Mouse (Mus musculus) C2C12 (cell line): ENCODE data around the gene Dtx3. TPM values are rescaled to one million over a fixed set of nuclear protein-coding genes. Genes with fewer than 3 reads are reported as not detected.

Experiments used
- H3K27me3 ChIP-seq: one replicate; pipeline ENCODE4 v1.6.1; 2011; ENCODE audit not compliant: control insufficient read depth, insufficient read depth, insufficient read length
- H3K36me3 ChIP-seq: one replicate; pipeline ENCODE4 v1.6.1; 2011; ENCODE audit not compliant: control insufficient read depth, insufficient read depth
- H3K4me3 ChIP-seq: one replicate; pipeline ENCODE4 v1.5.1; 2011; ENCODE audit warnings: mild to moderate bottlenecking, control low read depth; ENCODE audit not compliant: poor library complexity, insufficient read depth, severe bottlenecking
- H3K79me2 ChIP-seq: one replicate; pipeline ENCODE4 v1.6.1; 2011; ENCODE audit not compliant: control insufficient read depth, insufficient read depth
- H3K79me3 ChIP-seq: one replicate; pipeline ENCODE4 v1.6.1; 2011; ENCODE audit warnings: low read depth, control low read depth
- H3ac ChIP-seq: one replicate; pipeline ENCODE3; 2011; ENCODE audit warnings: low read depth; ENCODE audit not compliant: control insufficient read depth, insufficient read length
- CEBPB ChIP-seq: IDR thresholded peaks from one replicate; pipeline ENCODE4 v1.6.1; 2011; ENCODE audit warnings: low read depth, mild to moderate bottlenecking, control low read depth, moderate library complexity
- CTCF ChIP-seq: IDR thresholded peaks from one replicate; pipeline ENCODE4 v1.5.1; 2011; ENCODE audit not compliant: control insufficient read depth, insufficient read depth, insufficient read length
- FOSL1 ChIP-seq: IDR thresholded peaks from one replicate; pipeline ENCODE4 v1.8.0; 2011; ENCODE audit warnings: mild to moderate bottlenecking, low read length; ENCODE audit not compliant: poor library complexity, insufficient read depth, severe bottlenecking
- MAX ChIP-seq: IDR thresholded peaks from one replicate; pipeline ENCODE4 v1.6.1; 2011; ENCODE audit warnings: mild to moderate bottlenecking, control low read depth
- MYOD1 ChIP-seq: IDR thresholded peaks from one replicate; pipeline ENCODE4 v1.6.1; 2011; ENCODE audit warnings: low read depth; ENCODE audit not compliant: control insufficient read depth, insufficient read length
- MYOG ChIP-seq: IDR thresholded peaks from one replicate; pipeline ENCODE4 v1.6.1; 2011; ENCODE audit not compliant: control insufficient read depth, insufficient read length; ENCODE audit errors: extremely low read depth
- USF1 ChIP-seq: IDR thresholded peaks from one replicate; pipeline ENCODE4 v1.6.1; 2011; ENCODE audit warnings: low read depth, mild to moderate bottlenecking, control low read depth, moderate library complexity
- polyA plus RNA-seq: library from polyadenylated mRNA; unstranded; fragments of >200 nt; fragmentation: generic; extraction: Trizol; gene quantifications from one replicate; pipeline ENCODE4 v1.2.1, GENCODE M21; 2012; ENCODE audit warnings: missing spikeins

Dtx3 gene
- polyA plus RNA-seq, 1 experiment, result 24.4 TPM

DNA sequence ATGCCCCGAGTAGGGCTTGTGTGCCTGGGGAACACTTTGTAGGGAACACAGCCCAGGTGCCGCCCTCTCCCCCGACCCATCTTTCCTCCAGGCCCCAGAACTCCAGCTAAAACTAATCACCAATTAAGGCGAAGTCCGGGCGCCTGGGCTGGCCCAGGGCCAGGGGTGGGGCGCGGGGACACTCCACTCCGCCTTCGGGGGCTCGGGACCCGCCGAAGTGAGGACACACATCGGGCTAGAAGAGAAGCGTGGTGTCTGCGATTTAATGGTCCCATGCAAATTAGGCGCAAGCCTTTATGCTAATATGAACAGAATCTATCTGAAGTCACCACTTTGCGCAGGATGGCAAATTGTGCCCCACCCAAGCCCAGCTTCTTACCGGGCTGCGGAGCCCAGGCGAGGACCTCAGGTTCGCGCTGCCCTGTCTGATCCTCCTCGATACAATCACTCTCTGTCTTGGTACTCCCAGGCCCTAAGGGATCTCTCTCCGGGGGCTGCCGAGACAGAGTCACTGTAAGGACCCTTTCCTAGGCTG is 6.3 kb downstream of the Dtx3 start:
- Histone ChIP-seq H3K79me3 (no peaks in the 10 kb centered on the region), H3K79me2 (peaks cover under 1% of the 10 kb centered on the region), H3K36me3 (peaks cover 7% of the 10 kb centered on the region), H3ac (peak overlapping the region; percentile 90), H3K4me3 (peak overlapping the region; percentile 40), H3K27me3 (no peaks in the 10 kb centered on the region)
- no peak for TF ChIP-seq USF1
- no peak for TF ChIP-seq MAX
- no peak for TF ChIP-seq MYOG
- no peak for TF ChIP-seq CTCF
- TF ChIP-seq FOSL1, result no peak
- TF ChIP-seq MYOD1, result no peak
- no peak for TF ChIP-seq CEBPB

- TF ChIP-seq FOSL1 (no peak), CTCF (no peak), MYOD1 (no peak), CEBPB (no peak), USF1 (no peak), MAX (no peak), MYOG (no peak)
These were observed 6.9 kb downstream of the Dtx3 start for GRCm38 (mm10) chr10:127188465-127189115.

DNA sequence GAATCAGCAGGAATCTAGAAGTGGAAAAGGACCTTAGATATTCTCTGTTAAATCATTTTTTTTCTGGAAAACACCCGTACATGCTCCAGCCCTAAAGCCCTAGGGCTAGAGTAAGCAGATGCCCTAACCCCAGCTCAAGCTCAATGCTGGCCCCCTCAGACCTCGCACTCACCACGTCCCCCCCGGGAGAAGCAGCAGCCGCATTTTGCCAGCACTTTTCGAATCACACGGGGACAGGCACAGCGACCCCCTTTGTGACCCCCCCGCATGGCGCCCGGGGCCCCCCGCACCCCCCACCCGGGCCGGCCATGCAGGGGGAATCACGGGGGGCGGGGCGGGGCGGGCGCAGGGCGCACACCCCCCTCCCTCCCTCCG is 7.5 kb downstream of the Dtx3 start:
- no peak for TF ChIP-seq MAX
- no peak for TF ChIP-seq MYOG
- TF ChIP-seq FOSL1, result no peak
- TF ChIP-seq CEBPB, result no peak
- no peak for TF ChIP-seq CTCF
- no peak for TF ChIP-seq MYOD1
- TF ChIP-seq USF1, result no peak

More at GRCm38 (mm10) chr10:127188465-127189115, 6.9 kb downstream of the Dtx3 start:
- no peaks in the 10 kb centered on the region for H3K27me3 ChIP-seq
- H3K36me3 ChIP-seq, result peaks cover 7% of the 10 kb centered on the region
- H3K4me3 ChIP-seq, result peak overlapping the region; percentile 40
- peak overlapping the region; percentile 90 for H3ac ChIP-seq
- H3K79me2 ChIP-seq, result no peaks in the 10 kb centered on the region
- no peaks in the 10 kb centered on the region for H3K79me3 ChIP-seq

GRCm38 (mm10) chr10:127187371-127188078 is 8.0 kb downstream of the Dtx3 start:
- TF ChIP-seq MYOD1, result no peak
- no peak for TF ChIP-seq USF1
- Histone ChIP-seq H3K36me3 (peaks cover 3% of the 10 kb centered on the region), H3K27me3 (no peaks in the 10 kb centered on the region), H3K4me3 (no peak overlapping the region), H3K79me3 (no peaks in the 10 kb centered on the region), H3ac (no peak overlapping the region), H3K79me2 (no peaks in the 10 kb centered on the region)

More for the DNA sequence above, 7.5 kb downstream of the Dtx3 start:
- H3K36me3 ChIP-seq, result peaks cover 5% of the 10 kb centered on the region
- H3K79me3 ChIP-seq, result no peaks in the 10 kb centered on the region
- H3ac ChIP-seq, result peak overlapping the region; percentile 90
- peak overlapping the region; percentile 40 for H3K4me3 ChIP-seq
- H3K79me2 ChIP-seq, result no peaks in the 10 kb centered on the region
- no peaks in the 10 kb centered on the region for H3K27me3 ChIP-seq

GRCm38 (mm10) chr10:127186451-127186850 is 9.1 kb downstream of the Dtx3 start:
- Histone ChIP-seq H3K36me3 (peaks cover 3% of the 10 kb centered on the region), H3K4me3 (no peak overlapping the region)
- TF ChIP-seq CEBPB (no peak), USF1 (peak; percentile 58), MYOG (no peak), MYOD1 (no peak), FOSL1 (no peak), CTCF (no peak)

DNA sequence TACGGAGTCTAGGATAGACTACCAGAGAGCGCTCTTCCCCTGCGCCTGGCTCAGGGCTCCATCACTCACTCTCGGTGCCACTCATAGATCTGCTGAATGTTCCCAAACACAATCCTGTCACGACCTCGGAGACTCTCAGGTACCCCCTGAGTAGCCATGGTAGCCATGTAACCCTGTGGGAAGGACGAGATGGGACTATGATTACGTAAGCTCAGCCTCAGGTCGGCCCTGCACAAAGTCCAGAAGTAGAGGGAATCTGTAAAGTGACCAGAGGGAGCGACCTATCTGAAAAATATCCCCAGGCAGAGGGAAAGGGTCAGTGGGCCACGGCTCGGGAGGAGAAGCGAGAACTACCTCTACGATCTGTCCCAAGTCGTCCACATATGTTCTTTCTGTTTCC is 10.0 kb downstream of the Dtx3 start:
- Histone ChIP-seq H3K4me3 (no peak overlapping the region), H3K27me3 (no peaks in the 10 kb centered on the region), H3K79me3 (no peaks in the 10 kb centered on the region), H3K79me2 (no peaks in the 10 kb centered on the region), H3K36me3 (no peaks in the 10 kb centered on the region), H3ac (no peak overlapping the region)
- TF ChIP-seq FOSL1 (no peak), CEBPB (no peak), MAX (no peak), USF1 (no peak), MYOD1 (no peak), MYOG (no peak), CTCF (no peak)

More at GRCm38 (mm10) chr10:127186451-127186850, 9.1 kb downstream of the Dtx3 start:
- Histone ChIP-seq H3K27me3 (no peaks in the 10 kb centered on the region), H3K79me3 (no peaks in the 10 kb centered on the region), H3K79me2 (no peaks in the 10 kb centered on the region), H3ac (no peak overlapping the region)
